Mouse (Mus musculus): ENCODE results near the gene Gm45213.
A peak's percentile ranks its signal among the peaks of the same experiment; 100 is the strongest.

Gm45213 gene

GRCm38 (mm10) chr7:66043552-66044459 is at the start of gene Gm45213:
Gene Gm45213, plus strand, starts transcription at chr7:66043602.
- no peak for DNase-seq (ENCODE audit: low read depth, low spot score)

- DNase-seq (ENCODE audit: low read depth, low spot score): no peak
Measured at GRCm38 (mm10) chr7:66001035-66001754, 42.2 kb upstream of the Gm45213 start.

- DNase-seq (ENCODE audit: low read depth, low spot score): no peak
Measured at GRCm38 (mm10) chr7:66001797-66002196, 41.6 kb upstream of the Gm45213 start.

- DNase-seq (ENCODE audit: low read depth, low spot score): no peak
Measured at GRCm38 (mm10) chr7:66003447-66003846, 40.0 kb upstream of the Gm45213 start.

- DNase-seq (ENCODE audit: low read depth, low spot score): no peak
Measured at GRCm38 (mm10) chr7:66003865-66004638, 39.4 kb upstream of the Gm45213 start.

- DNase-seq (ENCODE audit: low read depth, low spot score): no peak
Measured at GRCm38 (mm10) chr7:66005066-66005465, 38.3 kb upstream of the Gm45213 start.

GRCm38 (mm10) chr7:66008161-66008891 is 35.1 kb upstream of the Gm45213 start:
- DNase-seq (ENCODE audit: low read depth, low spot score): no peak

- no peak for DNase-seq (ENCODE audit: low read depth, low spot score)
Measured at GRCm38 (mm10) chr7:66008892-66009273, 34.5 kb upstream of the Gm45213 start.

- DNase-seq (ENCODE audit: low read depth, low spot score): no peak
Measured at GRCm38 (mm10) chr7:66010518-66010917, 32.9 kb upstream of the Gm45213 start.

GRCm38 (mm10) chr7:66027747-66028146 is 15.7 kb upstream of the Gm45213 start:
- DNase-seq (ENCODE audit: low read depth, low spot score): no peak

- DNase-seq (ENCODE audit: low read depth, low spot score): no peak
Measured at GRCm38 (mm10) chr7:66028766-66029512, 14.5 kb upstream of the Gm45213 start.

GRCm38 (mm10) chr7:66036809-66037208 is 6.6 kb upstream of the Gm45213 start:
- no peak for DNase-seq (ENCODE audit: low read depth, low spot score)

- DNase-seq (ENCODE audit: low read depth, low spot score): no peak
Measured at GRCm38 (mm10) chr7:66038261-66038660, 5.1 kb upstream of the Gm45213 start.

- DNase-seq (ENCODE audit: low read depth, low spot score): no peak
Measured at GRCm38 (mm10) chr7:66038730-66039129, 4.7 kb upstream of the Gm45213 start.

- no peak for DNase-seq (ENCODE audit: low read depth, low spot score)
Measured at GRCm38 (mm10) chr7:66040026-66040814, 3.2 kb upstream of the Gm45213 start.

GRCm38 (mm10) chr7:66044617-66045016 is 1.2 kb downstream of the Gm45213 start:
- DNase-seq (ENCODE audit: low read depth, low spot score): peak; percentile 22

- DNase-seq (ENCODE audit: low read depth, low spot score): peak; percentile 50
Measured at GRCm38 (mm10) chr7:66046921-66047918, 3.8 kb downstream of the Gm45213 start.

GRCm38 (mm10) chr7:66047975-66048374 is 4.6 kb downstream of the Gm45213 start:
- no peak for DNase-seq (ENCODE audit: low read depth, low spot score)

Data from mesoderm, embryonic 11.5 days (tissue).